Mouse (Mus musculus) activated CD4-positive, CD25-positive, alpha-beta regulatory T cell (primary cell): ENCODE measurements around the gene Cdk5rap3. TPM values are rescaled to one million over a fixed set of nuclear protein-coding genes. Genes with fewer than 3 reads are reported as not detected.

ENCODE experiments used
- polyA plus RNA-seq, 2 experiments: library from polyadenylated mRNA; unstranded; fragments of 100-300 nt; shearing (Covaris generic); gene quantifications; one replicate each; pipeline ENCODE4 v1.2.1; 2017

Gene Cdk5rap3
- 100 to 1,000 TPM in 1 of 2 experiments, 10 to 100 TPM in 1; 65.7 to 112 TPM for polyA plus RNA-seq

GRCm38 (mm10) chr11:96916044-96916884 lies at the start of gene Cdk5rap3:
Gene Cdk5rap3, minus strand, starts transcription at chr11:96916496.

GRCm38 (mm10) chr11:96943746-96944304 lies 27.5 kb upstream of the Cdk5rap3 start, which contains the start of gene Pnpo:
Gene Pnpo, minus strand, starts transcription at chr11:96943986.

GRCm38 (mm10) chr11:96928088-96928487 lies 11.8 kb upstream of the Cdk5rap3 start, which contains the start of gene Prr15l:
Gene Prr15l, plus strand, starts transcription at chr11:96928104.

Other genes with a start within 250 kb of the Cdk5rap3 start
- gene Snx11, start 138.9 kb downstream of the Cdk5rap3 start, polyA plus RNA-seq = 10 to 100 TPM; 19.7 to 22.1 TPM
- gene Cbx1, start 127.4 kb downstream of the Cdk5rap3 start, polyA plus RNA-seq = 10 to 100 TPM; 38.7 to 49.2 TPM
- gene Nfe2l1, start 86.5 kb downstream of the Cdk5rap3 start, polyA plus RNA-seq = 10 to 100 TPM; 27.7 to 43.2 TPM
- gene Copz2, start 66.6 kb downstream of the Cdk5rap3 start, polyA plus RNA-seq = under 1 TPM; 0.29 to 0.31 TPM
- under 1 TPM in 1 of 2 experiments, not detected in 1; 0.49 TPM for gene Prr15l, start 11.6 kb upstream of the Cdk5rap3 start, polyA plus RNA-seq
- gene Pnpo, start 27.5 kb upstream of the Cdk5rap3 start, polyA plus RNA-seq = 10 to 100 TPM; 36.8 to 52.3 TPM
- 10 to 100 TPM; 49.0 to 58.2 TPM for gene Sp2, start 66.5 kb upstream of the Cdk5rap3 start, polyA plus RNA-seq
- 1 to 10 TPM; 5.6 to 8.8 TPM for gene Sp6, start 96.9 kb upstream of the Cdk5rap3 start, polyA plus RNA-seq
- 10 to 100 TPM in 1 of 2 experiments, 1 to 10 TPM in 1; 10.0 to 14.0 TPM for gene Scrn2, start 113.4 kb upstream of the Cdk5rap3 start, polyA plus RNA-seq
- gene Lrrc46, start 124.9 kb upstream of the Cdk5rap3 start, polyA plus RNA-seq = under 1 TPM in 1 of 2 experiments, not detected in 1; 0.17 TPM
- gene Mrpl10, start 125.1 kb upstream of the Cdk5rap3 start, polyA plus RNA-seq = 10 to 100 TPM; 74.7 to 77.3 TPM
- 10 to 100 TPM; 30.9 to 31.1 TPM for gene Osbpl7, start 134.1 kb upstream of the Cdk5rap3 start, polyA plus RNA-seq
- gene Tbx21, start 198.8 kb upstream of the Cdk5rap3 start, polyA plus RNA-seq = 10 to 100 TPM; 14.4 to 46.9 TPM
- gene Tbkbp1, start 235.0 kb upstream of the Cdk5rap3 start, polyA plus RNA-seq = under 1 TPM; 0.34 to 0.72 TPM